Mouse (Mus musculus) heart, adult 11 months (tissue): Measurements from ENCODE around the gene Fam187b.

ENCODE experiments used
- DNase-seq: peaks from one replicate; pipeline ENCODE4 v3.0.0; 2022

Fam187b gene

GRCm38 (mm10) chr7:30973501-30974289 lies at the start of gene Fam187b:
TSS of gene Fam187b (plus strand) at chr7:30973790.
- peak; percentile 98 for DNase-seq

GRCm38 (mm10) chr7:30924071-30924470 lies 49.5 kb upstream of the Fam187b start:
- DNase-seq, result peak; percentile 89

GRCm38 (mm10) chr7:30924581-30924980 lies 49.0 kb upstream of the Fam187b start, which contains the start of gene Hamp2:
TSS of gene Hamp2 (minus strand) at chr7:30924681.
- peak; percentile 73 for DNase-seq

GRCm38 (mm10) chr7:30935422-30936099 lies 38.0 kb upstream of the Fam187b start:
- DNase-seq, result peak; percentile 72

GRCm38 (mm10) chr7:30940070-30940469 lies 33.5 kb upstream of the Fam187b start:
- DNase-seq, result peak; percentile 66

- DNase-seq, result peak; percentile 6
These were observed 31.2 kb upstream of the Fam187b start for GRCm38 (mm10) chr7:30942365-30942764.

- DNase-seq, result peak; percentile 88
These were observed 29.5 kb upstream of the Fam187b start, which contains the start of gene Hamp for GRCm38 (mm10) chr7:30943909-30944635. TSS of gene Hamp (minus strand) at chr7:30944032.

GRCm38 (mm10) chr7:30944706-30945105 lies 28.9 kb upstream of the Fam187b start:
- DNase-seq, result peak; percentile 68

GRCm38 (mm10) chr7:30945466-30945865 lies 28.1 kb upstream of the Fam187b start:
- DNase-seq, result peak; percentile 89

- peak; percentile 75 for DNase-seq
These were observed 27.7 kb upstream of the Fam187b start for GRCm38 (mm10) chr7:30945876-30946275.

- DNase-seq, result peak; percentile 57
These were observed 23.7 kb upstream of the Fam187b start for GRCm38 (mm10) chr7:30949902-30950301.

GRCm38 (mm10) chr7:30952441-30953265 lies 20.9 kb upstream of the Fam187b start:
- peak; percentile 87 for DNase-seq

GRCm38 (mm10) chr7:30953459-30953858 lies 20.1 kb upstream of the Fam187b start:
- peak; percentile 97 for DNase-seq

GRCm38 (mm10) chr7:30954036-30954435 lies 19.6 kb upstream of the Fam187b start:
- peak; percentile 92 for DNase-seq

- peak; percentile 92 for DNase-seq
These were observed 18.5 kb upstream of the Fam187b start for GRCm38 (mm10) chr7:30954971-30955520.

GRCm38 (mm10) chr7:30955584-30956356 lies 17.8 kb upstream of the Fam187b start:
- DNase-seq, result peak; percentile 99

- no peak for DNase-seq
These were observed 17.2 kb upstream of the Fam187b start for GRCm38 (mm10) chr7:30956357-30956751.

GRCm38 (mm10) chr7:30956756-30957366 lies 16.7 kb upstream of the Fam187b start, which contains the start of gene Usf2:
TSS of gene Usf2 (minus strand) at chr7:30956803.
- DNase-seq, result peak; percentile 99

GRCm38 (mm10) chr7:30957367-30957783 lies 16.2 kb upstream of the Fam187b start:
- DNase-seq, result peak; percentile 100

GRCm38 (mm10) chr7:30958109-30958865 lies 15.3 kb upstream of the Fam187b start:
- DNase-seq, result peak; percentile 93
